Mouse (Mus musculus) thymus, adult 18-20 months (tissue): Measurements from ENCODE around the gene Stx2.

Experiments used
- DNase-seq, 2 experiments: peaks; one replicate each; pipeline ENCODE4 v3.0.0; 2022; ENCODE audit warnings: mixed read lengths in 2 of 2

The Stx2 gene

DNA sequence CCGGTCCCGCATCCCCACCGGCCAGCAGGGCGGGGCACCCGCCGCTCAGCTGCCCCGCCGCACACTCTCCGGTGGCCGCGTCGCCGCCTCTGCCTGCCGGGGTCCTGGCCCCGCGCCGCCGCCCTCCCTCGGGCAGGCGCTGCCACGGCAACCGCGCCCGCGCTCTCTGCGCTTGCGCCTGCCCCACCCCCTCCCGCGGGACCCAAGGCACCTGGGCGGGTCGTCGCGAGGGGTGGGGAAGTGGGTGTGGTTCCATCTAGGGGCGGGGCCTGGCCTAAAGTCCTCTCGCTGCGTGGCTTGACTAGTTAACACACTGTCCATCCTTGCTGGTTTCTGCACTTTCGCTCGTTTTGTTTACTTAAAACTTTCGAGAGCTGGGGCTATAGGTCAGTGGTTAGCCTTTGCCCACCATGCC is at the start of gene Stx2:
Gene Stx2 (minus strand): TSS at position 163 of the 415 bp plus-strand sequence.
- DNase-seq: peak; percentile 84 to 85

DNA sequence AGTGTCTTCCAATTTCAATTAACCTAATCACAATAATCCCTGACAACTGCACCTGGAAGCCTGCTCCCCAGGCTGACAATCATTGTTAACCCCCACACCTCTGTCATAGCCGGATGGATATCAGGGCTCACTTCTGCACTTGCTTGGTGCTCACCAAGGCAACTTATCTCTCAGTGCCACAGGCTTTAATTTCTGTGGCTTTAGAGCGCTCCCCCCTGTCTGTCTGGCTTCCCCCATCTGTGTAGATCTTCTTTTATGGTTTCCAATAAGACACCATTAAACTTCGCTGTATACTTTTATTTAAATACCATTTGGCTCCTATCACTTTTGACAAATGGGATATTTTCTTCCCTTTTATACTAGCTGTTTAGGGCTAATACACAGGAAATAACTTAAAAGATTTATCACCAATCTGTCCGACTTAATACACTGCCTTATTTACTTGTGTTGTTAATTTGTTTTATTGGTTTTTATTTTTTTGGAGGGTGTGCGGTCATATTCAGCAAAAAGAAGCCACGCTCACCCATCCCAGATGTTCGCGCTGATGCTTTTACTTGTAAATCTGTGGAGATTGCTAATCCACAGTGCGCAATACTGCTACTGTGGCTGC is 46.4 kb upstream of the Stx2 start:
- DNase-seq: no peak

DNA sequence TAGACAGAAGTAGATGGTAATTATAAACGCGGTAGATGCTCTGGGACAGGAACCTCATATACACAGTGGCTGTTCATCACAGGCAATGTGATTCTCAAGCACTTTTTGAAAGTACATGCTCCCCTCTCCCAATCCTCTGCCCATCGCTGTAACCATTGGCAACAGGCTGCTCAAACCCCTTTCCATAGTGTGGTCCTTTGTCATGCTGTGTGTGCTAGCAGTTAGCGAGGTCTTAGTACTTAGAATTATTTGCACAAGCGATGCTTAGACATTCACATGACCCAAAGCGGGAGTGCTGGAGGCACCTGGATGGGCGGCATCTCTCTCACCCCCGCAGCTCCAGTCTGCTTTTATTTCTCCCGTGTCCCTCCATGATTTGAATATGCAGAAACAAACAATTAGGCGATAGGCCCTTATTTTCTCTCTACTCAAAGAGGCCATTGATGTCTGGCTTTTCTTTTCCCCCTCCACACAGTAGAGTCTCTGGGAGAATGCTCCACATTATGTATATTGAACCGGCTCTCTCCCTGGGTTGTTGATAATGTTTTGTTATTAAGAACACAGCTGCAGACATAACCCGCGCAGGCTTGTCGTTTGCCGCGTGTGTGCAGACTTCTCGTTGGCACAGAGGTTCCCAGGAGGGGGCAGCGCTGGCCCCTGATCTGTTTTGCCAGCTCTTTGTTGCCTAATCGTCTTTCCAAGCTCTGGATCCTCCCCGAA is 44.4 kb upstream of the Stx2 start:
- DNase-seq: no peak

DNA sequence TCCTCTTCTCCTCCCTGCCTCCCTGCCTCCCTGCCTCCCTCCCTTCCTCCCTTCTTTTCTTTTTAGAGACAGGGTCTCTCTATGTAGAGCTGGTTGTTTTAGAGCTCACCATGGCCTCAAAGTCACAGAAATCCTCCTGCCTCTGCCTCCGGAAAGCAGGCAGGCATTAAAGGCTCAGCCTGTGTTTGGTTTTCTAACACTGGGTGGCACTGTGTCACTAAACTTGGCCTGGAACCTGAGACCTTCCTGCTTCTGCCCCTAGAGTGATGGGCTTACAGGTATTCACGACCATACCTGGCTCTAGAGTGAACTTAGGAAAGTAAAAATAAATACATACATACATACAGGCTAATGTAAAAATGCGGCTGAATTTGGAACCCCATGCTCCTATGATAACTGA is 43.5 kb upstream of the Stx2 start:
- DNase-seq: no peak

DNA sequence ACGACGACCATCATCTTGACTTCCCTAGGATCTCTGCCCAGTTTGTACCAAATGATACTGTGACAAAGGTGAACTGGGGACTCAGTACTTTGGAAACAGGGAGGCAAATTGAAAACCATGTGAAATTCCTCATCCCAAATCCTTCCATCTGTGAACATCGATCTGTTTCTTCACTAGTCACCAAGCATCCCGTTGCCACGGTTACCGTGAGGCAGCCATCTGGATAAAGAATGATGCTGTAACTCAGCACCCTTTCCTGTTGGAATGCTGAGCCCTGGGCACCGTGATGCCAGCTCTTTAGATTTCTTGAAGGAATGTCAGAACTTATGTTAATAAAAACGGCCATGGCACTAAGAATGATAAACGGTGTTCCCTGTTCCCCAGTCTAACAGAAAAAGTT is 41.0 kb upstream of the Stx2 start:
- DNase-seq: no peak

DNA sequence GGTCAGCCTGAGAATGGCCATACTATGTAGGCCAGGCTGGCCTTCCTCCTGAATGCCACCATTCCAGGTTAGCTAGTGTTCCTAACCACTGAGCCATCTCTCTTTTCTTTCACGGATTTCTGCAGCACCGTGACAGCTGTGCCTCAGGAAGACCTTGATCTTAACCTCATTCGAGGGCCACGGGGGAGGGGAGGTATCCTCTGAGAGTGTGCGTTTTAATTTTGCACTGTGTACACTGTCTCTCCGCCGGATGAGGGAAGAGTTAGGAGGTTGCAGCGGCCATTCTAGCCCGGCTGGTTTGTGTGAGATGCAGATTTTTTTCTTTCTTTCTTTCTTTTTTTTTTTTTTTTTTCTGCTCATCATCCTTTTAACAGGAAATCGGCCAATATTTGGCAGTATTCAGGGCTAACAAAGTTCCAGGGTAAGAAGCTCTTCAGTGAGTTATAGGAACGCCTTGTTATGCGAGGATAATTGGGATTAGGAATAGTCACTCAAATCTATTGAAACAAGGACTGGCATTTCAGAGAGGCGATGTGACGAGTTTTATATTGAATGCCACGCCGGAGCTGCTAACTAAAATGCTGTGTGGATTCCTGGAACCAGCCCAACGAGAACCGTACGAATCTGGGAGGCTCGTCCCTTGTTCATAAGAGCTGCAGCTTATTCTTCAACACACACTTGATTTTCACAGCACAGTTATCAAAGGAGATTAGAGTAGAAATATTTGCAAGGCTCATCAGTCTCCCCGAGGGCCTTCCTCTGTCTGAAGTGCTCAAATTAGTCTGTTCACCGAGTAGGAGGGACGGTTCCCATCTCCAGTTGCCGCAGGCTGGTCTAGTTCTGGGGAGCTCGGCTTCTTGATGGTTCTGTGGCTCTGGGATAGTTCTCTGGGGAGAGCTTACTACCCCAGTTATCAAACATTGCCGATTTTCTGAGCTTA is 37.5 kb upstream of the Stx2 start:
- peak in 1 of 2 experiments; percentile 10 for DNase-seq

DNA sequence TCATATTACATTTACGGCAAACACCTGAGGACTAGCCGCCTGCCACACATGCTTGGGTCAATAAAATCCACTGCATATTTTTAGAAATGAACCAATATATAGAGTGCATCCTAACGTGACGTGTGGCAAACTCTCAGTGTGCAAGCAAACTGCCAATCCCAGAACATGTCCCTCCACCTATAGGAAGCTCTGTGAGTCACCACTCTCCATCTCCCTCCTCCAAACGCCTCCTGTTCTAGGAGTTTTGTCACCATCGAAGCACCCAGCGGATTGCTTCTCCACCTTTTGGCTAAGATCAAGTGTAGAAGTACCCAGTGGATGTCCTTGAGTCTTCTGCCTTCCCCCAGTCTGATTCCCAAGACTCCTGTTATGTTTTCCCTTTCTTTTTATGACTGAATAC is 29.4 kb upstream of the Stx2 start:
- DNase-seq: no peak

DNA sequence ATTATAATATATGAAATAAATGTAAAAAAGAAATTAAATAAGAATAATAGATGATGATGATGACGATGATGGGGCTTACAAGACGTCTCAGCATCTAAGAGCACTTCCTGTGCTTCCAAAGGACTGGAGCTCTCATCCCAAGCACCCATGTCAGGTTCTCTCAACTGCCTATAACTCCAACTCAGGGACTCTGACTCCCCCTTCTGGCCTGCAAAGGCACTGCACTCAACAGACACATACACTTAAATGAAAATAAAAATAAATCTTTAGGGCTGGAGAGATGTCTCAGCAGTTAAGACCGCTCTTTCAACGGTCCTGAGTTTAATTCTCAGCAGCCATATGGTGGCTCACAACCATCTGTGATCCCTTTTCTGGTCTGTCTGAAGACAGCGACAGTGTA is 28.3 kb upstream of the Stx2 start:
- DNase-seq: no peak

DNA sequence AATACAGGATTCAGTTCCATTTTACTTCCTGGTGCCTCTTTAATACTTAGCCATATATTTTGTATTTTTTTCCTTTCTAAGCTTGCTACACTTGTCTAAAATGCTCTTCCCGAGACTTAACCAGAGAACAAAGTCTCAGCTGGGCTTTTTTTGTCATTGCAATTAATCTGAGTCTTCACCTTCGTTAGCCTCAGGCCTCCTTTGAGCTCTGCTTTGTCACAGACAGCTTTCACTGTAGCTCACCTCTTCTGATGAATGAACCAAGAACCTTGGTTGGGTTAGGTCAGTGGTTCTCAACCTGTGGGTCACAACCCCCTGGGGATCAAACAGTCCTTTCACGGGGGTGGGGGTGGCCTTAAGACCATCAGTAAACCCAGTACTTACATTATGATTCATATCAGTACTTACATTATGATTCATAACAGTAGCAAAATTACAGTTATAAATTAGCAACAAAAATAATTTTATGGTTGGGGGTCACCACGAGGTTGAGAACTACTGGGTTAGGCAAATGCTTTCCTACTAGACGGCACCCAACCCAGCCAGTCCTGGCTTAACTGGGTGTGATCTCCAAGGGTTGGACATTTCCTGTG is 20.9 kb upstream of the Stx2 start:
- no peak for DNase-seq

DNA sequence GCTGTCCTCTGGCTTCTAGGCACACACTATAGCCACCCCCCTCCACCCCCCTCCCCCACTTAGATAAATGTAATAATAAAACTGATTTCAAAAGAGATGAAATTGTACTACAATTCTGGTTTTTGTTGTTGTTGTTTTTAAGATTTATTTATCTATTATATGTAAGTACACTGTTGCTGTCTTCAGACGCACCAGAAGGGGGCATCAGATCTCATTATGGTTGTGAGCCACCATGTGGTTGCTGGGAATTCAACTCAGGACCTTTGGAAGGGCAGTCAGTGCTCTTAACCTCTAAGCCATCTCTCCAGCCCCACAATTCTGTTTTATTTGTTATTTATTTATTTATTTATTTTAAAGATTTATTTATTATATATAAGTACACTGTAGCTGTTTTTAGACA is 18.3 kb upstream of the Stx2 start:
- DNase-seq: no peak

DNA sequence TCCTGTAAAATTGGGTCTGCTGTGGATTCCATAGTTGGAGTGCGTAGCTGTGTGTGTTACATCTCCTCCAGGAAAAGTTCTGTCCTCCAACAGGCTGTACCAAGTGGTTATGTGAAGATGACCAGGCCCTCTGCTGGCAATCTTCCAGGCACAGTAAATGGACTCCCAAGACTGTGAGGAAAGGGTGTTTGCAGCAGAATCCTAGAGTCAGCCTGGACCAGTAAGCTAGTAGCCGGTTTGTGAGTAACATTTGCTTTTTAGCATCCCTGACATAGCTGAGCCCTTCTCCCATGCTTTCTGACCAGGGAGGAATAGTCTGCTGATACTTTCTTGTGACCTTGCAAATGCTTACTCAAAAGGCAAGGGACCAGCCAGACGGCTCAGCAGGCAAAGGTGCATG is 17.8 kb upstream of the Stx2 start:
- DNase-seq: no peak

DNA sequence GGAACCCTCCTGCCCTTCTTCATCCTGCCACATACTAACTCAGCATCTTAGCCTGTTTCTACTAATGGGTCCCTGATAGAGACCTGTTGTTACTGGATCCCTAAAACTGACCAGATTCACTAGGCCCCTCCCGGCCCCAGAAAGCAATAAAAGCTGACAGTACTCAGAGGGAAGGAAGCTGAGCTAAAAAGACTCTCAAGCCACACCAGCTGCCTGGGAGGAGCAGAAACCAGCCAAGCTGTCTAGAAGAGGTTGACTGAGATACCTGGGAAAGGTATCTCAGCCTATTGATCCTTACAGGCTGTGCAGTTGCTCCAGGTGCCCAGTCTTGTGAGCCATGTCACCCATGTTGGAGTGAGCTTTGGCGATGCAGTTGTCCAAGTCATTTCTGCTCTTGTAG is 17.4 kb upstream of the Stx2 start:
- no peak for DNase-seq

DNA sequence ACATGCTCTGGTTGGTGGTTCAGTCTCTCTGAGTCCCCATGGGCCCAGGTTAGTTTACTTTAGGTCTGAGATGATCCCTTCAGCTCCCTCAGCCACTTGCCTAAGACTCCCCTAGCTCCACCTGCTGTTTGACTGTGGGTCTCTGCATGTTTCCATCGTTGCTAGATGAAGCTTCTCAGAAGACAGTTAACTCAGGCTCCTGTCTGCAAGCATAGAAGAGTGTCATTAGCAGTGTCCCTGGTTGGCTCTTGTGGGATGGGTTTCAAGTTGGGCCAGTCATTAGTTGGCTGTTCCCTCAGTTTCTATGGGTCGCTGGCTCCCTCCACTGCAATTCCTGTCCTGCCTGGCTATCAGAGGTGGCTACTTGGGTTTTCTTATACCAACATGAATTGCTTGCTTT is 16.7 kb upstream of the Stx2 start:
- no peak for DNase-seq

DNA sequence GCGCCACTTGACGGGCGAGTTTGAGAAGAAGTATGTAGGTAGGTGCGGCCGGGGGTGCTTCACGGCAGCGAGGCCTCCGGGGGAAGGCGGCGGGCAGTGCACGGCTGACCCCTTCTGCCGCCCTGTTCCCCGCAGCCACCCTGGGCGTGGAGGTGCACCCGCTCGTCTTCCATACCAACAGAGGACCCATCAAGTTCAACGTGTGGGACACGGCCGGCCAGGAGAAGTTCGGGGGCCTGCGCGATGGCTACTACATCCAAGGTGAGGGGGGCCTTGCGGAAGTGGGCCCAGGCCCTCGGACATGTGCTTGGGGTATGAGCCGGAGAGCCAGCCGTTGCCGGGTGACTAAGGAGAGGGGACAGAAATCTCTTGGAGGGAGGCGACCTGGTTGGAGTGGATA is 12.4 kb upstream of the Stx2 start:
- DNase-seq: peak; percentile 43 to 44

DNA sequence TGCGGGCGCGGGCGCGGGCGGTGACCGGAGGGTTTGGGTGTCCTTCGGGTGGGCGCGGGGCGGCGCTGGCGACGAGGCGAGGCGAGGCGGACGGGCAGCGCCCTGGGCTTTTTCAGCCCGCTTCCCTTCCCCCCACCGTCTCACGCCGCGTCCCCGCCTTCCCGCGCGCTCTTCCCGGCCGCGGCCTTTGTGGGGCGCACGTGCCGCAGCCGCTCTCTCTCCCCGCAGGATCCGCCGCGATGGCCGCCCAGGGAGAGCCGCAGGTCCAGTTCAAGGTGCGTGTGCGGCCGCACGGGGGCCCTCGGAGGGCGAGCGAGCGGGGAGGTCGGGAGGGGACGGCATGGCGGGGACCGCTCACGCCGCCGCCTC is 11.9 kb upstream of the Stx2 start:
- DNase-seq: no peak

DNA sequence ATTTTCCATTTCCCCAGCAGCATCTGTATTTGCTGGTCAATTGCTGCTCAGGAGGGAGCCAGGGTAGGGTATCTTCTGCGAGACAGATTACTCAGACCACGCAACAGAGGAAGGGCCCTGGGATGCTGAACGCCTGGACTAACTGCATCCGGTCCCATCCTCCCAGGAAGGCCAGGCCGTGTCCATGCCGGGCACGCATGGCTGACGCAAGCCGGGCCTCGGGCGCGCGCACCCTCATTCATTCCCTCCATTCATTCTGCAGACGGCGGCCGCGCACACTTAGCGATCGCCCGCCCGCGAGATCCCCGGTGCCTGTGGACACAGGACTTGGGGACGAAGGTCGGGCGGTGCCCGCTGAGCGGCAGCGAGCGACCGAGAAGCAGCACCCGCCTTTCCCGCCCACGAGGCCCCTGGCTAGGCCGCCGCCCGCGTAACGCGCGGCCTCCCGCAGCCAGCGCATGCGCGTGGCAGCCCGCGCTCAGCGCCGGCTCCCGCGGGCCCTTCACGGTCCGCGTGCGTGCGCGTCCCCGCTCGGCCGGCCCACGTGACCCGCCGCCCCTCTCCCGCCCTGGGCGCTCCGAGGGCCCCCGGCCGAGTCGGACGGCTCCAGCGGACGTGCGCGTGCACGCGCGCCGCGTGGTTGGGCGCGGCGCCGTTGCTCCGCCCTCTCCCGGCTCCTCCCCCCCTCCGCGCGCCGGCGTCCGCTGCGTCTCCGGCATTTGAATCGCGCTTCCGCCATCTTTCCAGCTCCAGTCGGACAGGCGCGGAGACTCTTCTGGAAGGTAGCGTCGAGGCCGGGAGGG is 11.3 kb upstream of the Stx2 start, which contains the start of gene Ran:
Gene Ran (plus strand): TSS at position 573 of the 803 bp plus-strand sequence.
- DNase-seq: peak; percentile 88 to 90

DNA sequence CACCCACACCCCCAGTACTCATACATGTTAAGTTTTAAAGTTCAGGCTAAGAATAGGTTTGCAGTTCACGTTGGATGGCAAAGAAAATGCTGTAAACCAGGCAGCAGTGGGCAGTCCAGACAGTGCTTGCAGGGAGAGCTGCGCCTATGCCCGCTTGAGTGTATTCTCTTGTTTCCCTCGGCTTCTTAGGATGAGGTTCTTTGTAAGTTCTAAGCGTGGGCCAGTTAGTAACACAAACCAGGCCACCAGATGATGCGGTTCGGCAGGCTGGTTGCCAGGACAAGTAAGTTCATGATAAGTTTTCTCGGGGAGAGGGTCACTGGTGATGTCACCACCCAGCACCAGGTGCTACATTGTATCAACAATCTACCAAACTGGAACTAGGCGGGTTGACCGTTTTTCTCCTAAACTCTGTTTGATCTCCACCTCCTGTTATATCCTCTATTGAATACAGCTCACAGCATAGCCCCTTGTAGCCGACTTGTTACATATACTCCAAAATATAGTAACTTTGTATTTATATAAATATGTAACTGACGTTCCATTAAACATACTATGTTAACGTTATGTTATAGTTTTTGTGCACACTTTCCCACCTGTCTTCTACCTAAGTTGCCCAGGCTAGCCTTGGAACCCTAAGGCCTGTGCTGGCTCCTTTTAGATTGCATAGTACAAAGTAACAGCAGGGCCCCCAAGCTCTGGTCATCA is 10.6 kb upstream of the Stx2 start:
- DNase-seq: no peak

DNA sequence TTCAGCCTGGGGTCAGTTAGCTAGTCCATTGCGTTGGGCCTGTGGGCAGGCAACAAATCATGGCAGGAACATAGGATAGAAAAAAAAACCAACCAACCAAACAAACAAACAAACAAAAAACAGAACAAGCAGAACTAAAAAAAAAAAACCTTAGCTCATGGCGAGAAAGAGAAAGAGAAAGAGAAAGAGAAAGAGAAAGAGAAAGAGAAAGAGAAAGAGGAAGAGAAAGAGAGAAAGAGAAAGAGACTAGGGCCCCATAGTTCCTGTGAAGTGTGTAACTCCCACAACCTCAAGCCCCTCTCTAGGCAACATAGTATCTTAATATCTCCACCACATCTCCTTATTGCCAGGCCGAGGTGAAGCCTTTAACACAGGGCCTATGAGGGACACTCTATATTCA is 8.0 kb upstream of the Stx2 start:
- no peak for DNase-seq

DNA sequence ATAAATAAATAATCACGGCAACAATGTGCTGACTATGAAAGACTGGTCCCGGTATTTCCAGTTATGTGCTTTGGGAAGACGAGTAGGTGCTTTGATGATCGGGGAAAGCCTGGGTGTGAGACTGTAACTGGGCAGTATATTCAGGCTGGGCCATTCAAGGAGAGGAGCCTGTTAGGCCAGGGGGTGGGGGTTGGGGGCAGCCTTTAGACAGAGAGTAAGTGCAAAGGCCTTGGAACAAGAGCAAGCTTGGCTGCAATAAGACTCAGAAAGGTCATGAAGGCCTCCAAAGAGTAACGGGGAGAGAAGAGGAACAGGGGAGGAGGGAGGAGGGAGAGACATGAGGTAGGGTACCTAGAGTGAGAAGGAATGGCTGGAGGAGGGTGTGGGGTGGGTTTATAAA is 7.2 kb upstream of the Stx2 start:
- no peak for DNase-seq

DNA sequence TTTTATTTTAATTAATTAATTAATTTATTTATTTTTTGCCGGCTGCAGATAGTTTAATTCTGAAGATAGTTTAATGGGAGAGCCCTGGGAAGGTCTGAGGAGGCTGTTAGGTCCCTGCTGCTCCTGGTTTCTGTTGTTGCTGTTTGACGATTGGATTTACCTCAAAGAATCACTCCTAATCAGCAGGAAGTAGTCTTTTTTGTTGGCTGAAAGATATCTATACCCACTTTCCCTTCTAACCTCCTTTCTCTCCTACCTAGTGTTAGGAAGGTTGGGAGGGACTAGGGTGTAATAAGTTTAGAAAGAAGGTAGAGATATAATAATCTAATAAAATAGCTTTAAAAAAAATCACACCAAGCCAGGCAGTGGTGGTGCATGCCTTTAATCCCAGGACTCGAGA is 6.6 kb upstream of the Stx2 start:
- no peak for DNase-seq

DNA sequence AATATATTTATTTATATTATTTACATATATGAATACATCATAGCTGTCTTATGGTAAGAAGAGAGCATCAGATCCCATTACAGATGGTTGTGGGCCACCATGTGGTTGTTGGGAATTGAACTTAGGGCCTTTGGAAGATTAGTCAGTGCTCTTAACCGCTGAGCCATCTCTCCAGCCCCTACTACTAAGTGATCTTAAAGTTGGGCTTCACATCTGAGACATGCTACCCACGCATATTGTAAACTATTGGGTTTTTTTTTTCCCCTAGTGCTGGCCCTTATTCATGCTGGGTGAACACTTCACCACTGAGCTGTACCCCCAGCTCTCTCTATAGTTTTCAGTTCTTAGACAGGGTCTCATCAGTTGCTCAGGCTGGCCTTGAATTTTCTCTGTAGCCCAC is 2.6 kb upstream of the Stx2 start:
- no peak for DNase-seq

DNA sequence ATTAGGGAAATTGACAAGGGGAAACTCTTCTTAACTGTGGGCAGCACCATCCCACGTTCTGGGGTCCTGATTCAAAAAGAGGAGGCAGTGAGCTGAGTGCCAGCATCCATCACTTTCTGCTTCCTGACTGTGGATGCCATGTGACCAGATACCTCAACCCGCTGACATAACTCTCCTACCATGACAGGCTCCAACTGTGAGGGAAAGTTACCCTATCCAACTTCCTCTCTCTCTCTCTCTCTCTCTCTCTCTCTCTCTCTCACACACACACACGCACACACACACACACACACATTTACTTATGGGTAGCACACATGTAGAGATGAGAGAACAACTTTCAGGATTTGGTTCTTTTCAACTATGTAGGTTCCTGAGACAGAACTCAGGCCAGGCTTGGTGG is 1.2 kb upstream of the Stx2 start:
- no peak for DNase-seq
